Mouse (Mus musculus): ENCODE measurements around the gene Gstk1. TPM values are rescaled to one million over a fixed set of nuclear protein-coding genes. Genes with fewer than 3 reads are reported as not detected.
A peak's percentile ranks its signal among the peaks of the same experiment; 100 is the strongest.

The Gstk1 gene
- polyA plus RNA-seq (2015; fragmentation: Nextera tagmentation; extraction: Ambion mirVana) = 17.7 and 17.8 TPM in 2 replicates

- Histone ChIP-seq H3K27me3 (peaks cover 13% of the 10 kb centered on the region; the same call in 1 of the 2 replicates), H3K27ac (replicated peaks) (no peak within 1 kb of the TSS), H3K4me1 (replicated peaks) (peaks cover 8% of the 10 kb centered on the region), H3K4me3 (peak within 1 kb of the TSS; percentile 48), H3K9me3 (no peaks in the 10 kb centered on the region), H3K9ac (peak within 1 kb of the TSS; percentile 58), H3K4me2 (peak within 1 kb of the TSS; percentile 73), H3K36me3 (no peaks in the 10 kb centered on the region)
- peak; percentile 100 for ATAC-seq (ENCODE audit: low read depth)
- 3% methylated on average over 28 of the region's 28 CpGs for WGBS
Observed at GRCm38 (mm10) chr6:42245711-42246353, at the start of gene Gstk1. TSS of gene Gstk1 (plus strand) at chr6:42245935.

GRCm38 (mm10) chr6:42197710-42198109, 48.0 kb upstream of the Gstk1 start:
- no peaks in the 10 kb centered on the region for H3K36me3 ChIP-seq
- no peaks in the 10 kb centered on the region for H3K4me1 ChIP-seq (replicated peaks)
- no peaks in the 10 kb centered on the region for H3K27me3 ChIP-seq
- no peak overlapping the region for H3K4me3 ChIP-seq
- no peaks in the 10 kb centered on the region for H3K9me3 ChIP-seq
- 47% methylated on average over 3 of the region's 3 CpGs for WGBS
- no peak overlapping the region for H3K4me2 ChIP-seq
- no peak overlapping the region for H3K9ac ChIP-seq
- no peak overlapping the region for H3K27ac ChIP-seq (replicated peaks)
- ATAC-seq (ENCODE audit: low read depth) = no peak

- no peak overlapping the region for H3K27ac ChIP-seq (replicated peaks)
- no peaks in the 10 kb centered on the region for H3K27me3 ChIP-seq
- no peaks in the 10 kb centered on the region for H3K9me3 ChIP-seq
- no peak overlapping the region for H3K9ac ChIP-seq
- no peak overlapping the region for H3K4me2 ChIP-seq
- no peaks in the 10 kb centered on the region for H3K36me3 ChIP-seq
- ATAC-seq (ENCODE audit: low read depth) = no peak
- 88% methylated on average over 1 of the region's 1 CpGs for WGBS
- no peak overlapping the region for H3K4me3 ChIP-seq
- no peaks in the 10 kb centered on the region for H3K4me1 ChIP-seq (replicated peaks)
Observed at GRCm38 (mm10) chr6:42199498-42199897, 46.2 kb upstream of the Gstk1 start.

- H3K4me2 ChIP-seq = no peak within 1 kb of the TSS
- ATAC-seq (ENCODE audit: low read depth) = no peak
- 89% methylated on average over 2 of the region's 2 CpGs for WGBS
- no peaks in the 10 kb centered on the region for H3K9me3 ChIP-seq
- no peak within 1 kb of the TSS for H3K27ac ChIP-seq (replicated peaks)
- no peaks in the 10 kb centered on the region for H3K27me3 ChIP-seq
- no peaks in the 10 kb centered on the region for H3K36me3 ChIP-seq
- H3K4me1 ChIP-seq (replicated peaks) = no peaks in the 10 kb centered on the region
- no peak within 1 kb of the TSS for H3K4me3 ChIP-seq
- no peak within 1 kb of the TSS for H3K9ac ChIP-seq
Observed at GRCm38 (mm10) chr6:42215028-42215427, 30.7 kb upstream of the Gstk1 start, which contains the start of gene Tas2r144. TSS of gene Tas2r144 (plus strand) at chr6:42215328.

GRCm38 (mm10) chr6:42222286-42222685, 23.4 kb upstream of the Gstk1 start:
- WGBS = 59% methylated on average over 3 of the region's 3 CpGs
- H3K4me1 ChIP-seq (replicated peaks) = no peaks in the 10 kb centered on the region

GRCm38 (mm10) chr6:42225046-42225445, 20.7 kb upstream of the Gstk1 start:
- H3K9ac ChIP-seq = no peak overlapping the region
- no peaks in the 10 kb centered on the region for H3K4me1 ChIP-seq (replicated peaks)
- no peaks in the 10 kb centered on the region for H3K27me3 ChIP-seq
- no peaks in the 10 kb centered on the region for H3K9me3 ChIP-seq
- no peak overlapping the region for H3K4me2 ChIP-seq
- WGBS = 77% methylated on average over 4 of the region's 4 CpGs
- ATAC-seq (ENCODE audit: low read depth) = no peak
- no peak overlapping the region for H3K27ac ChIP-seq (replicated peaks)
- no peak overlapping the region for H3K4me3 ChIP-seq
- H3K36me3 ChIP-seq = no peaks in the 10 kb centered on the region

More at GRCm38 (mm10) chr6:42222286-42222685, 23.4 kb upstream of the Gstk1 start:
- H3K9me3 ChIP-seq = no peaks in the 10 kb centered on the region
- H3K4me2 ChIP-seq = no peak overlapping the region
- no peaks in the 10 kb centered on the region for H3K27me3 ChIP-seq
- peak; percentile 72; the same call in 1 of the 2 replicates for ATAC-seq (ENCODE audit: low read depth)
- no peak overlapping the region for H3K27ac ChIP-seq (replicated peaks)
- H3K4me3 ChIP-seq = no peak overlapping the region
- H3K9ac ChIP-seq = no peak overlapping the region
- no peaks in the 10 kb centered on the region for H3K36me3 ChIP-seq

- ATAC-seq (ENCODE audit: low read depth) = no peak
- Histone ChIP-seq H3K9me3 (no peaks in the 10 kb centered on the region), H3K4me3 (no peak overlapping the region), H3K27me3 (no peaks in the 10 kb centered on the region), H3K9ac (no peak overlapping the region), H3K4me1 (replicated peaks) (no peaks in the 10 kb centered on the region), H3K36me3 (no peaks in the 10 kb centered on the region), H3K4me2 (no peak overlapping the region), H3K27ac (replicated peaks) (no peak overlapping the region)
- 34% methylated on average over 17 of the region's 17 CpGs for WGBS
Observed at GRCm38 (mm10) chr6:42227240-42228101, 18.3 kb upstream of the Gstk1 start.

GRCm38 (mm10) chr6:42229610-42230009, 16.1 kb upstream of the Gstk1 start:
- 81% methylated on average over 4 of the region's 4 CpGs for WGBS
- H3K36me3 ChIP-seq = no peaks in the 10 kb centered on the region
- H3K27me3 ChIP-seq = no peaks in the 10 kb centered on the region
- H3K4me3 ChIP-seq = no peak overlapping the region
- no peak for ATAC-seq (ENCODE audit: low read depth)
- H3K27ac ChIP-seq (replicated peaks) = no peak overlapping the region
- no peak overlapping the region for H3K4me2 ChIP-seq
- H3K9me3 ChIP-seq = no peaks in the 10 kb centered on the region
- H3K4me1 ChIP-seq (replicated peaks) = no peaks in the 10 kb centered on the region
- no peak overlapping the region for H3K9ac ChIP-seq

- no peak overlapping the region for H3K4me3 ChIP-seq
- WGBS = 90% methylated on average over 3 of the region's 3 CpGs
- H3K9ac ChIP-seq = no peak overlapping the region
- H3K27me3 ChIP-seq = no peaks in the 10 kb centered on the region
- ATAC-seq (ENCODE audit: low read depth) = no peak
- no peaks in the 10 kb centered on the region for H3K36me3 ChIP-seq
- no peaks in the 10 kb centered on the region for H3K4me1 ChIP-seq (replicated peaks)
- H3K27ac ChIP-seq (replicated peaks) = no peak overlapping the region
- no peak overlapping the region for H3K4me2 ChIP-seq
- no peaks in the 10 kb centered on the region for H3K9me3 ChIP-seq
Observed at GRCm38 (mm10) chr6:42231191-42231590, 14.5 kb upstream of the Gstk1 start.

GRCm38 (mm10) chr6:42237276-42237805, 8.4 kb upstream of the Gstk1 start:
- no peak overlapping the region for H3K27ac ChIP-seq (replicated peaks)
- H3K27me3 ChIP-seq = no peaks in the 10 kb centered on the region
- WGBS = 78% methylated on average over 6 of the region's 6 CpGs
- H3K4me2 ChIP-seq = no peak overlapping the region
- no peaks in the 10 kb centered on the region for H3K9me3 ChIP-seq
- no peak overlapping the region for H3K9ac ChIP-seq
- no peak overlapping the region for H3K4me3 ChIP-seq
- H3K36me3 ChIP-seq = no peaks in the 10 kb centered on the region
- no peak for ATAC-seq (ENCODE audit: low read depth)
- H3K4me1 ChIP-seq (replicated peaks) = no peaks in the 10 kb centered on the region

- no peaks in the 10 kb centered on the region for H3K36me3 ChIP-seq
- H3K4me3 ChIP-seq = no peak overlapping the region
- ATAC-seq (ENCODE audit: low read depth) = no peak
- H3K4me2 ChIP-seq = no peak overlapping the region
- H3K9ac ChIP-seq = no peak overlapping the region
- H3K9me3 ChIP-seq = no peaks in the 10 kb centered on the region
- WGBS = 82% methylated on average over 6 of the region's 6 CpGs
- H3K27me3 ChIP-seq = peaks cover 5% of the 10 kb centered on the region; the same call in 1 of the 2 replicates
- H3K4me1 ChIP-seq (replicated peaks) = peaks cover 7% of the 10 kb centered on the region
- H3K27ac ChIP-seq (replicated peaks) = no peak overlapping the region
Observed at GRCm38 (mm10) chr6:42241311-42242045, 4.3 kb upstream of the Gstk1 start.
